Mouse (Mus musculus): ENCODE results near the gene Cldn8. TPM values are rescaled to one million over a fixed set of nuclear protein-coding genes. Genes with fewer than 3 reads are reported as not detected.

The Cldn8 gene
- total RNA-seq (2023), result not detected

DNA sequence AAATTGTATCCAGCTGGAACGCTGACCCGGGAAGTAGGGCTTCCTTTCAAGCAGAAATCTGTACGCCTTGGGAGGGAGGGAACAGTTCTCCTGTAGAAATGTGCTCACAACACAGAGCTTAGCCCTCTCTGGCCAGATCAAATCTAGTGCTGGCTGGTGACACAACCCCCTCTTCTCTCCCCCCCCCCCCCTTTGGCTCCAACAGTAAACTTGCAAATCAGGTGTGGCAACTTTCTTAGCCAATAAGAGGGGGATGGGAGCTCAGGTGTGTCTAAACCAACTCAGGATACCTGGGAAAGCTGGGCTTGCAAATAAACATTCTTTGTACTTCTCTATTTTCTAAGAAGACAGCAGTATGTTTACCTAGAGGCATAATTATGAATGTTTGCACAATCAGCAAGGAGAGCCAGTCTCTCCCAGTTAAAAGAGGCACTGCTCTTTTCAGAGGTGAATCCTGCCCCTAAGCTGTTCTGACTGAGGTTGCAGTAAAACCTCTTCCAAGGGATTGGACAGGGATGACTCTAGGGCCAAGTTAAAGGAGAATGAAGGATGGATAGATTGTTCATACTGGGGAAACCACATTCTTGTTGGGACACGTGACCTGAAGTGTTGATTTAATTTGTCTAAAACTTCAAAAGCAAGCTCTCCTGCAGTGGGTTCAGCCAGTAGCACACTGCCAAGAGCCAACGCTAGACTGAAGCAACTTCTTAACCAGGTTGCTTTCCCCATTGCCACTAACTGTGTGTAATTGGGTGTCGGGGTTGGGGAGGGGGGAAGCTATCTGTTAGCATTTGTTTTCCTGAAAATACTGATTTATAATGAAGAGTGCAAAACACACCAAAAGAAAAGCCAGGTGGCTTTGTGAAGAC, at the start of gene Cldn8:
TSS of gene Cldn8 (minus strand) at position 139 of the 869 bp plus-strand sequence.

DNA sequence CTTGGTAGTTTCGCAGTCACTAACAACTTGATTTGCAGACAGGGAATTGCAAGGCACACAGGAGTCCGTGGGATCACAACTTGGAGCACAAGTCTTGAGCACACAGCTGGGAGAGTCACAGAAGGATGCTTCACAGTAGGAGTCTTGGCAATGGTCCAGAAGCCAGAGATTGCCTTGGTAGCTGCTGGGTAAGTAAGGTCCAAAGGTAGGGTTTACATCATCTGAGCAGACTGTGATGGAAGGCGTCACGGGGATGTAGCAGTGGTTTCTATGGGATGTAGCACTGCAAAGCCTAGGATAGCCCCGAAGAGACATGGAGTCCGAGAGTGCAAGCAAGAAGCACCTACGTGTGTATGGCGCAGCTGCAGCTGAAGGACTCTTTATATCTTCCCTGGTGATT, 48.9 kb upstream of the Cldn8 start, which contains the start of gene Krtap24-1:
TSS of gene Krtap24-1 (minus strand) at position 358 of the 400 bp plus-strand sequence.

Other genes with a start within 250 kb of the Cldn8 start
- gene Cldn17, start 56.2 kb downstream of the Cldn8 start, total RNA-seq (2023), result not detected
- gene Krtap24-1, start 49.1 kb upstream of the Cldn8 start, total RNA-seq (2023), result not detected
- gene 2310079G19Rik, start 64.5 kb upstream of the Cldn8 start, total RNA-seq (2023), result not detected
- gene Krtap26-1, start 84.6 kb upstream of the Cldn8 start, total RNA-seq (2023), result not detected
- gene Krtap27-1, start 108.5 kb upstream of the Cldn8 start, total RNA-seq (2023), result not detected
- not detected for gene 2310061N02Rik, start 144.8 kb upstream of the Cldn8 start, total RNA-seq (2023)
- gene Krtap13-1, start 165.7 kb upstream of the Cldn8 start, total RNA-seq (2023), result not detected
- not detected for gene Krtap13, start 188.5 kb upstream of the Cldn8 start, total RNA-seq (2023)
- not detected for gene 2310034C09Rik, start 195.7 kb upstream of the Cldn8 start, total RNA-seq (2023)
- gene 2310057N15Rik, start 211.0 kb upstream of the Cldn8 start, total RNA-seq (2023), result not detected
- not detected for gene Gm5965, start 214.7 kb upstream of the Cldn8 start, total RNA-seq (2023)
- gene Gm20741, start 249.0 kb upstream of the Cldn8 start, total RNA-seq (2023), result not detected

Measured in B cell, adult 67 days (primary cell).